Mouse (Mus musculus): ENCODE data around the gene Zcchc17. TPM values are rescaled to one million over a fixed set of nuclear protein-coding genes. Genes with fewer than 3 reads are reported as not detected.

Zcchc17 gene
- total and polyA plus RNA-seq, 2 experiments from 2014 or later: 27.7 to 102 TPM

- Histone ChIP-seq H3K27me3 (ENCODE audit: insufficient read depth, low read length) (no peaks in the 10 kb centered on the region), H3K4me2 (ENCODE audit: low read depth, low read length, poor library complexity, severe bottlenecking) (no peak overlapping the region), H3K9ac (replicated peaks; ENCODE audit: low read length, poor library complexity, severe bottlenecking) (no peak overlapping the region), H3K4me1 (ENCODE audit: insufficient read depth, low read length) (no peaks in the 10 kb centered on the region), H3K27ac (ENCODE audit: low read depth, low read length) (no peak overlapping the region), H3K36me3 (ENCODE audit: insufficient read depth, low read length) (no peaks in the 10 kb centered on the region), H3K4me3 (ENCODE audit: low read depth, low read length) (no peak overlapping the region), H3K9me3 (ENCODE audit: low read length) (no peaks in the 10 kb centered on the region)
- no peak for TF ChIP-seq CTCF (IDR thresholded peaks at IDR 0.05)
- WGBS: 84% methylated on average over 8 of the region's 8 CpGs
- ATAC-seq (ENCODE audit: low FRiP score) (no peak), DNase-seq (ENCODE audit: low spot score) (no peak)
These were observed 65.2 kb downstream of the Zcchc17 start for GRCm38 (mm10) chr4:130294513-130294912.

- Histone ChIP-seq H3K4me1 (ENCODE audit: insufficient read depth, low read length) (no peaks in the 10 kb centered on the region), H3K27me3 (ENCODE audit: insufficient read depth, low read length) (no peaks in the 10 kb centered on the region), H3K27ac (ENCODE audit: low read depth, low read length) (no peak overlapping the region), H3K4me3 (ENCODE audit: low read depth, low read length) (no peak overlapping the region), H3K9ac (replicated peaks; ENCODE audit: low read length, poor library complexity, severe bottlenecking) (no peak overlapping the region), H3K36me3 (ENCODE audit: insufficient read depth, low read length) (no peaks in the 10 kb centered on the region), H3K9me3 (ENCODE audit: low read length) (no peaks in the 10 kb centered on the region), H3K4me2 (ENCODE audit: low read depth, low read length, poor library complexity, severe bottlenecking) (no peak overlapping the region)
- DNase-seq (ENCODE audit: low spot score): peak; percentile 84
- TF ChIP-seq CTCF (IDR thresholded peaks at IDR 0.05): peak; percentile 94
- ATAC-seq (ENCODE audit: low FRiP score): no peak
- 9% methylated on average over 4 of the region's 4 CpGs for WGBS
These were observed 67.5 kb downstream of the Zcchc17 start for GRCm38 (mm10) chr4:130292271-130292670.

- Histone ChIP-seq H3K9ac (replicated peaks; ENCODE audit: low read length, poor library complexity, severe bottlenecking) (no peak overlapping the region), H3K9me3 (ENCODE audit: low read length) (no peaks in the 10 kb centered on the region), H3K27me3 (ENCODE audit: insufficient read depth, low read length) (no peaks in the 10 kb centered on the region), H3K4me2 (ENCODE audit: low read depth, low read length, poor library complexity, severe bottlenecking) (no peak overlapping the region), H3K4me3 (ENCODE audit: low read depth, low read length) (no peak overlapping the region), H3K27ac (ENCODE audit: low read depth, low read length) (no peak overlapping the region), H3K36me3 (ENCODE audit: insufficient read depth, low read length) (no peaks in the 10 kb centered on the region), H3K4me1 (ENCODE audit: insufficient read depth, low read length) (no peaks in the 10 kb centered on the region)
- no peak for ATAC-seq (ENCODE audit: low FRiP score)
- TF ChIP-seq CTCF (IDR thresholded peaks at IDR 0.05): no peak
- no peak for DNase-seq (ENCODE audit: low spot score)
- 80% methylated on average over 3 of the region's 3 CpGs for WGBS
These were observed 69.9 kb downstream of the Zcchc17 start for GRCm38 (mm10) chr4:130289824-130290223.

- Histone ChIP-seq H3K4me3 (ENCODE audit: low read depth, low read length) (no peak overlapping the region), H3K27me3 (ENCODE audit: insufficient read depth, low read length) (no peaks in the 10 kb centered on the region), H3K27ac (ENCODE audit: low read depth, low read length) (no peak overlapping the region), H3K9ac (replicated peaks; ENCODE audit: low read length, poor library complexity, severe bottlenecking) (no peak overlapping the region), H3K9me3 (ENCODE audit: low read length) (no peaks in the 10 kb centered on the region), H3K36me3 (ENCODE audit: insufficient read depth, low read length) (no peaks in the 10 kb centered on the region), H3K4me1 (ENCODE audit: insufficient read depth, low read length) (no peaks in the 10 kb centered on the region), H3K4me2 (ENCODE audit: low read depth, low read length, poor library complexity, severe bottlenecking) (no peak overlapping the region)
- DNase-seq (ENCODE audit: low spot score) (no peak), ATAC-seq (ENCODE audit: low FRiP score) (no peak)
- 47% methylated on average over 3 of the region's 3 CpGs for WGBS
- TF ChIP-seq CTCF (IDR thresholded peaks at IDR 0.05): no peak
These were observed 73.2 kb downstream of the Zcchc17 start for GRCm38 (mm10) chr4:130286531-130286930.

- no peak overlapping the region for H3K27ac ChIP-seq (ENCODE audit: low read depth, low read length)
- WGBS: 83% methylated on average over 9 of the region's 9 CpGs
- no peak overlapping the region for H3K4me3 ChIP-seq (ENCODE audit: low read depth, low read length)
- no peak for ATAC-seq (ENCODE audit: low FRiP score)
- no peaks in the 10 kb centered on the region for H3K9me3 ChIP-seq (ENCODE audit: low read length)
- no peak for TF ChIP-seq CTCF (IDR thresholded peaks at IDR 0.05)
- no peak overlapping the region for H3K4me2 ChIP-seq (ENCODE audit: low read depth, low read length, poor library complexity, severe bottlenecking)
- no peaks in the 10 kb centered on the region for H3K36me3 ChIP-seq (ENCODE audit: insufficient read depth, low read length)
- H3K27me3 ChIP-seq (ENCODE audit: insufficient read depth, low read length): no peaks in the 10 kb centered on the region
- H3K9ac ChIP-seq (replicated peaks; ENCODE audit: low read length, poor library complexity, severe bottlenecking): no peak overlapping the region
- no peak for DNase-seq (ENCODE audit: low spot score)
- no peaks in the 10 kb centered on the region for H3K4me1 ChIP-seq (ENCODE audit: insufficient read depth, low read length)
These were observed 75.9 kb downstream of the Zcchc17 start for GRCm38 (mm10) chr4:130283826-130284225.

GRCm38 (mm10) chr4:130282856-130283255, 76.9 kb downstream of the Zcchc17 start:
- Histone ChIP-seq H3K4me2 (ENCODE audit: low read depth, low read length, poor library complexity, severe bottlenecking) (no peak overlapping the region), H3K9ac (replicated peaks; ENCODE audit: low read length, poor library complexity, severe bottlenecking) (no peak overlapping the region), H3K27me3 (ENCODE audit: insufficient read depth, low read length) (no peaks in the 10 kb centered on the region), H3K36me3 (ENCODE audit: insufficient read depth, low read length) (no peaks in the 10 kb centered on the region), H3K4me3 (ENCODE audit: low read depth, low read length) (no peak overlapping the region), H3K9me3 (ENCODE audit: low read length) (no peaks in the 10 kb centered on the region), H3K4me1 (ENCODE audit: insufficient read depth, low read length) (no peaks in the 10 kb centered on the region), H3K27ac (ENCODE audit: low read depth, low read length) (no peak overlapping the region)
- 77% methylated on average over 5 of the region's 5 CpGs for WGBS
- DNase-seq (ENCODE audit: low spot score): no peak
- TF ChIP-seq CTCF (IDR thresholded peaks at IDR 0.05): no peak
- no peak for ATAC-seq (ENCODE audit: low FRiP score)
